Mouse (Mus musculus): ENCODE measurements around the gene Spns2. TPM values are rescaled to one million over a fixed set of nuclear protein-coding genes. Genes with fewer than 3 reads are reported as not detected.

Spns2 gene
- polyA plus RNA-seq, 1 experiment from 2014 or later, result 9.5 TPM

- no peak overlapping the region for H3K27ac ChIP-seq (replicated peaks; ENCODE audit: low read depth, low read length)
- DNase-seq (ENCODE audit: low spot score) (no peak), ATAC-seq (ENCODE audit: low read depth) (no peak)
- no peak overlapping the region for H3K9ac ChIP-seq (ENCODE audit: low read depth, low read length)
- no peaks in the 10 kb centered on the region for H3K36me3 ChIP-seq (ENCODE audit: control insufficient read depth, insufficient read depth, low read length)
- H3K4me1 ChIP-seq (ENCODE audit: control insufficient read depth, insufficient read depth, low read length), result peaks cover 10% of the 10 kb centered on the region
- no peak overlapping the region for H3K4me2 ChIP-seq (ENCODE audit: low read depth, low read length)
- no peak overlapping the region for H3K4me3 ChIP-seq (ENCODE audit: low read depth, low read length)
- peaks cover 27% of the 10 kb centered on the region for H3K27me3 ChIP-seq (replicated peaks; ENCODE audit: control insufficient read depth, insufficient read depth, low read length)
- 52% methylated on average over 6 of the region's 6 CpGs for WGBS
- no peaks in the 10 kb centered on the region for H3K9me3 ChIP-seq (ENCODE audit: control insufficient read depth, low read length)
Measured at GRCm38 (mm10) chr11:72484549-72484948, 5.2 kb downstream of the Spns2 start.

- DNase-seq (ENCODE audit: low spot score), result no peak
- Histone ChIP-seq H3K9me3 (ENCODE audit: control insufficient read depth, low read length) (no peaks in the 10 kb centered on the region), H3K4me1 (ENCODE audit: control insufficient read depth, insufficient read depth, low read length) (peaks cover 11% of the 10 kb centered on the region), H3K27ac (replicated peaks; ENCODE audit: low read depth, low read length) (no peak overlapping the region), H3K4me2 (ENCODE audit: low read depth, low read length) (no peak overlapping the region), H3K27me3 (replicated peaks; ENCODE audit: control insufficient read depth, insufficient read depth, low read length) (0 out of 2 replicates have a peak, but pooled peaks cover under 1% of the 10 kb centered on the region), H3K9ac (ENCODE audit: low read depth, low read length) (no peak overlapping the region), H3K4me3 (ENCODE audit: low read depth, low read length) (no peak overlapping the region), H3K36me3 (ENCODE audit: control insufficient read depth, insufficient read depth, low read length) (no peaks in the 10 kb centered on the region)
- ATAC-seq (ENCODE audit: low read depth), result no peak
- WGBS, result 81% methylated on average over 4 of the region's 4 CpGs
Measured at GRCm38 (mm10) chr11:72481952-72482351, 7.8 kb downstream of the Spns2 start.

GRCm38 (mm10) chr11:72481313-72481712 lies 8.4 kb downstream of the Spns2 start:
- H3K27ac ChIP-seq (replicated peaks; ENCODE audit: low read depth, low read length), result no peak overlapping the region
- no peak overlapping the region for H3K4me3 ChIP-seq (ENCODE audit: low read depth, low read length)
- H3K4me2 ChIP-seq (ENCODE audit: low read depth, low read length), result no peak overlapping the region
- H3K4me1 ChIP-seq (ENCODE audit: control insufficient read depth, insufficient read depth, low read length), result peaks cover 11% of the 10 kb centered on the region
- DNase-seq (ENCODE audit: low spot score) (no peak), ATAC-seq (ENCODE audit: low read depth) (peak; percentile 20; the same call in 1 of the 2 replicates)
- H3K9ac ChIP-seq (ENCODE audit: low read depth, low read length), result no peak overlapping the region
- H3K9me3 ChIP-seq (ENCODE audit: control insufficient read depth, low read length), result no peaks in the 10 kb centered on the region
- 72% methylated on average over 5 of the region's 5 CpGs for WGBS
- H3K36me3 ChIP-seq (ENCODE audit: control insufficient read depth, insufficient read depth, low read length), result no peaks in the 10 kb centered on the region
- no peaks in the 10 kb centered on the region for H3K27me3 ChIP-seq (replicated peaks; ENCODE audit: control insufficient read depth, insufficient read depth, low read length)

- Histone ChIP-seq H3K27me3 (replicated peaks; ENCODE audit: control insufficient read depth, insufficient read depth, low read length) (no peaks in the 10 kb centered on the region), H3K9me3 (ENCODE audit: control insufficient read depth, low read length) (no peaks in the 10 kb centered on the region), H3K4me2 (ENCODE audit: low read depth, low read length) (no peak overlapping the region), H3K4me1 (ENCODE audit: control insufficient read depth, insufficient read depth, low read length) (peaks cover 11% of the 10 kb centered on the region), H3K36me3 (ENCODE audit: control insufficient read depth, insufficient read depth, low read length) (no peaks in the 10 kb centered on the region), H3K27ac (replicated peaks; ENCODE audit: low read depth, low read length) (no peak overlapping the region), H3K9ac (ENCODE audit: low read depth, low read length) (no peak overlapping the region), H3K4me3 (ENCODE audit: low read depth, low read length) (no peak overlapping the region)
- ATAC-seq (ENCODE audit: low read depth) (no peak), DNase-seq (ENCODE audit: low spot score) (no peak)
- 69% methylated on average over 2 of the region's 2 CpGs for WGBS
Measured at GRCm38 (mm10) chr11:72479499-72479898, 10.2 kb downstream of the Spns2 start.

GRCm38 (mm10) chr11:72478228-72478627 lies 11.5 kb downstream of the Spns2 start:
- no peak overlapping the region for H3K4me2 ChIP-seq (ENCODE audit: low read depth, low read length)
- H3K9me3 ChIP-seq (ENCODE audit: control insufficient read depth, low read length), result no peaks in the 10 kb centered on the region
- H3K9ac ChIP-seq (ENCODE audit: low read depth, low read length), result no peak overlapping the region
- DNase-seq (ENCODE audit: low spot score) (peak; percentile 56), ATAC-seq (ENCODE audit: low read depth) (no peak)
- 48% methylated on average over 6 of the region's 6 CpGs for WGBS
- H3K36me3 ChIP-seq (ENCODE audit: control insufficient read depth, insufficient read depth, low read length), result no peaks in the 10 kb centered on the region
- H3K27ac ChIP-seq (replicated peaks; ENCODE audit: low read depth, low read length), result peak overlapping the region; percentile 50
- H3K4me3 ChIP-seq (ENCODE audit: low read depth, low read length), result no peak overlapping the region
- H3K4me1 ChIP-seq (ENCODE audit: control insufficient read depth, insufficient read depth, low read length), result peaks cover 11% of the 10 kb centered on the region
- H3K27me3 ChIP-seq (replicated peaks; ENCODE audit: control insufficient read depth, insufficient read depth, low read length), result no peaks in the 10 kb centered on the region

GRCm38 (mm10) chr11:72477653-72478052 lies 12.1 kb downstream of the Spns2 start:
- H3K27ac ChIP-seq (replicated peaks; ENCODE audit: low read depth, low read length), result peak overlapping the region; percentile 50; the same call in 1 of the 2 replicates
- H3K4me2 ChIP-seq (ENCODE audit: low read depth, low read length), result no peak overlapping the region
- DNase-seq (ENCODE audit: low spot score) (no peak), ATAC-seq (ENCODE audit: low read depth) (no peak)
- H3K27me3 ChIP-seq (replicated peaks; ENCODE audit: control insufficient read depth, insufficient read depth, low read length), result no peaks in the 10 kb centered on the region
- H3K4me1 ChIP-seq (ENCODE audit: control insufficient read depth, insufficient read depth, low read length), result peaks cover 11% of the 10 kb centered on the region
- H3K4me3 ChIP-seq (ENCODE audit: low read depth, low read length), result no peak overlapping the region
- 90% methylated on average over 1 of the region's 1 CpGs for WGBS
- peak overlapping the region; percentile 14; the same call in 1 of the 2 replicates for H3K9ac ChIP-seq (ENCODE audit: low read depth, low read length)
- no peaks in the 10 kb centered on the region for H3K9me3 ChIP-seq (ENCODE audit: control insufficient read depth, low read length)
- H3K36me3 ChIP-seq (ENCODE audit: control insufficient read depth, insufficient read depth, low read length), result no peaks in the 10 kb centered on the region

GRCm38 (mm10) chr11:72477182-72477581 lies 12.5 kb downstream of the Spns2 start:
- no peak overlapping the region for H3K4me3 ChIP-seq (ENCODE audit: low read depth, low read length)
- no peak for DNase-seq (ENCODE audit: low spot score)
- H3K4me2 ChIP-seq (ENCODE audit: low read depth, low read length), result no peak overlapping the region
- H3K27me3 ChIP-seq (replicated peaks; ENCODE audit: control insufficient read depth, insufficient read depth, low read length), result no peaks in the 10 kb centered on the region
- WGBS, result 29% methylated on average over 5 of the region's 5 CpGs
- H3K4me1 ChIP-seq (ENCODE audit: control insufficient read depth, insufficient read depth, low read length), result peaks cover 11% of the 10 kb centered on the region
- H3K36me3 ChIP-seq (ENCODE audit: control insufficient read depth, insufficient read depth, low read length), result no peaks in the 10 kb centered on the region
- H3K9me3 ChIP-seq (ENCODE audit: control insufficient read depth, low read length), result no peaks in the 10 kb centered on the region
- no peak overlapping the region; the same call in 1 of the 2 replicates for H3K27ac ChIP-seq (replicated peaks; ENCODE audit: low read depth, low read length)
- peak overlapping the region; percentile 14; the same call in 1 of the 2 replicates for H3K9ac ChIP-seq (ENCODE audit: low read depth, low read length)
- peak; percentile 34; the same call in 1 of the 2 replicates for ATAC-seq (ENCODE audit: low read depth)

GRCm38 (mm10) chr11:72476074-72476625 lies 13.6 kb downstream of the Spns2 start:
- no peak overlapping the region; the same call in 1 of the 2 replicates for H3K27ac ChIP-seq (replicated peaks; ENCODE audit: low read depth, low read length)

GRCm38 (mm10) chr11:72475408-72475807 lies 14.3 kb downstream of the Spns2 start:
- Histone ChIP-seq H3K4me1 (ENCODE audit: control insufficient read depth, insufficient read depth, low read length) (peaks cover 11% of the 10 kb centered on the region), H3K4me3 (ENCODE audit: low read depth, low read length) (no peak overlapping the region), H3K36me3 (ENCODE audit: control insufficient read depth, insufficient read depth, low read length) (no peaks in the 10 kb centered on the region), H3K9me3 (ENCODE audit: control insufficient read depth, low read length) (no peaks in the 10 kb centered on the region), H3K27ac (replicated peaks; ENCODE audit: low read depth, low read length) (no peak overlapping the region), H3K27me3 (replicated peaks; ENCODE audit: control insufficient read depth, insufficient read depth, low read length) (no peaks in the 10 kb centered on the region), H3K4me2 (ENCODE audit: low read depth, low read length) (no peak overlapping the region), H3K9ac (ENCODE audit: low read depth, low read length) (no peak overlapping the region)
- DNase-seq (ENCODE audit: low spot score) (no peak), ATAC-seq (ENCODE audit: low read depth) (no peak)
- WGBS, result 83% methylated on average over 7 of the region's 7 CpGs

More at GRCm38 (mm10) chr11:72476074-72476625, 13.6 kb downstream of the Spns2 start:
- Histone ChIP-seq H3K9ac (ENCODE audit: low read depth, low read length) (no peak overlapping the region), H3K4me1 (ENCODE audit: control insufficient read depth, insufficient read depth, low read length) (peaks cover 11% of the 10 kb centered on the region), H3K27me3 (replicated peaks; ENCODE audit: control insufficient read depth, insufficient read depth, low read length) (no peaks in the 10 kb centered on the region), H3K9me3 (ENCODE audit: control insufficient read depth, low read length) (no peaks in the 10 kb centered on the region), H3K4me3 (ENCODE audit: low read depth, low read length) (no peak overlapping the region), H3K4me2 (ENCODE audit: low read depth, low read length) (no peak overlapping the region), H3K36me3 (ENCODE audit: control insufficient read depth, insufficient read depth, low read length) (no peaks in the 10 kb centered on the region)
- ATAC-seq (ENCODE audit: low read depth) (no peak), DNase-seq (ENCODE audit: low spot score) (no peak)
- 81% methylated on average over 7 of the region's 7 CpGs for WGBS
